Mouse (Mus musculus) kidney, embryonic 15.5 days (tissue): ENCODE measurements around the gene Slfn14. TPM values are rescaled to one million over a fixed set of nuclear protein-coding genes. Genes with fewer than 3 reads are reported as not detected.
"Not testable (repeated sequence)": the region's sequence is repeated elsewhere in the genome, so short reads cannot be mapped to it uniquely, and the experiment has no call there.

Experiments used
- ATAC-seq: fragments of 200-750 bp; cut with Nextera tagmentation; replicated peaks from 2 replicates; pipeline ENCODE4 v1.8.0; 2017; ENCODE audit warnings: moderate TSS enrichment; ENCODE audit not compliant: low FRiP score
- H3K27ac ChIP-seq: fragments of 300-500 bp; sonication (generic); 2 replicates; pipeline ENCODE4 v1.5.1; 2015; ENCODE audit warnings: mild to moderate bottlenecking, inconsistent platforms
- H3K27me3 ChIP-seq: fragments of 300-500 bp; sonication (generic); 2 replicates; pipeline ENCODE4 v1.6.1; 2015; ENCODE audit warnings: inconsistent platforms
- H3K36me3 ChIP-seq: fragments of 300-500 bp; sonication (generic); 2 replicates; pipeline ENCODE4 v1.6.1; 2015; ENCODE audit warnings: inconsistent platforms
- H3K4me1 ChIP-seq: fragments of 300-500 bp; sonication (generic); 2 replicates; pipeline ENCODE4 v1.6.1; 2015; ENCODE audit warnings: inconsistent platforms
- H3K4me2 ChIP-seq: fragments of 300-500 bp; sonication (generic); 2 replicates; pipeline ENCODE4 v1.6.1; 2015; ENCODE audit warnings: moderate library complexity, mild to moderate bottlenecking, inconsistent platforms
- H3K4me3 ChIP-seq: fragments of 300-500 bp; sonication (generic); replicated peaks from 2 replicates; pipeline ENCODE4 v1.5.1; 2015; ENCODE audit warnings: mild to moderate bottlenecking, inconsistent platforms
- H3K9ac ChIP-seq: fragments of 300-500 bp; sonication (generic); 2 replicates; pipeline ENCODE4 v1.6.1; 2015; ENCODE audit warnings: mild to moderate bottlenecking, inconsistent platforms
- H3K9me3 ChIP-seq: fragments of 300-500 bp; sonication (generic); replicated peaks from 2 replicates; pipeline ENCODE4 v1.6.1; 2016; ENCODE audit warnings: inconsistent platforms
- WGBS: fragments of 180-500 bp; shearing (Covaris S2); methylation state at CpG from one replicate; pipeline ENCODE4 v1.1.7; 2015; ENCODE audit warnings: mixed read lengths; 5-methylcytosine and 5-hydroxymethylcytosine counted together
- polyA plus RNA-seq: library from polyadenylated mRNA; unstranded; fragments of >200 nt; fragmentation: Nextera tagmentation; extraction: Ambion mirVana; gene quantifications from 2 replicates; pipeline ENCODE4 v1.2.1, GENCODE M21; 2015

Slfn14 gene
- polyA plus RNA-seq, 1 experiment from 2014 or later, result 0.66 TPM

DNA sequence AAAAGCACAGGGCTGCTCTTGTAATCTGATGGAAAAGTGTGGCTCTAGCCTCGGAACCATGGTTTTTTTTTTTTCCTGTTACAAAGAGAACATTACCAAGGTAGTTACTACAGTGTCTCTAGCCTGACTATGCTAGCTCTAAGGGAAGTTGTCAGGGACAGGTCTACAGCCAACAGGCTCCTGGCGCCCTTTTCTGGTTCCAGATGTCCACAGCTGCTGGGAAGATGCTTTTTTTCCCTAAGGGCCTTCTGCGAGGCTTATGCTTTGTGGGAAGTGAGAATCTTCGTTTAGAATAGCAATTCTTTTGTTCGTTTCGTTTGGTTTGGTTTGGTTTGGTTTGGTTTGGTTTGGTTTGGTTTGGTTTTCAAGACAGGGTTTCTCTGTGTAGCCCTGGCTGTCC lies 6.8 kb downstream of the Slfn14 start:
- no peak for ATAC-seq
- WGBS, result 82% methylated on average over 6 of the region's 6 CpGs
- H3K36me3 ChIP-seq, result no peaks in the 10 kb centered on the region

DNA sequence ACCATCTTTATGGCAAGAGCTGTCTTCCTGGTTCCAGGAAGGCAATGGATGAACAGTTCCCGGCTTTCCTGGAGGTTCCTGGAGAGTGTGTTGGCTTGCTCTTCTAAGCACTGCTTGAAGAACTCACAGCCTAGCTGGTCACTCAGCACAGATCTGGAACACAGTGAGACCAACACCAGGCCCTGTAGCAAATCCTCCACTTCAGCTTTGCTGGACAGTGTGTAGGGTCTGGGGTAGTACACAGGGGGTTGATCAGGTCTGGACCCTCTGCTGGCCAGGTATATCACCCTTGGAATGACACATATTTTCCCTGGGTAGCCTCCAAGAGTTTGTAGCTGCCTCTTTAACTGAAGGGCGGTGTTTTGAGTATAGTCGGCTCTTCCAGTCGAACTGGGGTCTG lies 7.5 kb downstream of the Slfn14 start:
- Histone ChIP-seq H3K9ac (no peak overlapping the region), H3K4me3 (no peak overlapping the region), H3K9me3 (no peaks in the 10 kb centered on the region), H3K4me2 (no peak overlapping the region), H3K4me1 (no peaks in the 10 kb centered on the region), H3K36me3 (no peaks in the 10 kb centered on the region), H3K27ac (no peak overlapping the region), H3K27me3 (0 out of 2 replicates have a peak, but pooled peaks cover 12% of the 10 kb centered on the region)
- WGBS, result 88% methylated on average over 4 of the region's 4 CpGs
- ATAC-seq, result no peak

More for the DNA sequence above, 6.8 kb downstream of the Slfn14 start:
- Histone ChIP-seq H3K9me3 (no peaks in the 10 kb centered on the region), H3K27ac (no peak overlapping the region), H3K4me2 (no peak overlapping the region), H3K4me1 (no peaks in the 10 kb centered on the region), H3K4me3 (no peak overlapping the region), H3K27me3 (0 out of 2 replicates have a peak, but pooled peaks cover 12% of the 10 kb centered on the region), H3K9ac (no peak overlapping the region)

DNA sequence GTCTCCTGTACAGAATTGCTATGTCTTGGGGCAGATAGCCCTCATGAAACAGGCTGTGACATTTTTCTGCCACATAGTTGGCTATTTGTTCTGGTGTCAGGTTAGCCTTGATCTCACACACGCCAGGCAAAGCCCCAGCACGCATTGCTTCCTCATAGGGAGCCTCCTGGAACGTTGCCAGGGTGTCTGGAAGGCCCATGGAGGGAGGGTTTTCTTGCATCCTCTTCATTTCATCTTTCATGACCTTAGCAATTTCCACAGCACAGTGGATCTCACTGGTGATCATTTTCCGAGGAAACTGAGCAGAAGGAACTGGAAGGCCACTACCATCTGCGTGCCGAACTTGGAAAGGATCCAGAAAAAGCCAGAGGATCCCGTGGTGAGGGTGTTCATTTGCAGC lies 10.3 kb downstream of the Slfn14 start:
- no peaks in the 10 kb centered on the region for H3K9me3 ChIP-seq
- no peak overlapping the region for H3K27ac ChIP-seq
- no peaks in the 10 kb centered on the region for H3K4me1 ChIP-seq
- no peak overlapping the region for H3K4me2 ChIP-seq
- WGBS, result 64% methylated on average over 7 of the region's 7 CpGs
- H3K27me3 ChIP-seq, result 0 out of 2 replicates have a peak, but pooled peaks cover 12% of the 10 kb centered on the region
- no peaks in the 10 kb centered on the region for H3K36me3 ChIP-seq
- ATAC-seq, result no peak
- no peak overlapping the region for H3K9ac ChIP-seq
- H3K4me3 ChIP-seq, result no peak overlapping the region

DNA sequence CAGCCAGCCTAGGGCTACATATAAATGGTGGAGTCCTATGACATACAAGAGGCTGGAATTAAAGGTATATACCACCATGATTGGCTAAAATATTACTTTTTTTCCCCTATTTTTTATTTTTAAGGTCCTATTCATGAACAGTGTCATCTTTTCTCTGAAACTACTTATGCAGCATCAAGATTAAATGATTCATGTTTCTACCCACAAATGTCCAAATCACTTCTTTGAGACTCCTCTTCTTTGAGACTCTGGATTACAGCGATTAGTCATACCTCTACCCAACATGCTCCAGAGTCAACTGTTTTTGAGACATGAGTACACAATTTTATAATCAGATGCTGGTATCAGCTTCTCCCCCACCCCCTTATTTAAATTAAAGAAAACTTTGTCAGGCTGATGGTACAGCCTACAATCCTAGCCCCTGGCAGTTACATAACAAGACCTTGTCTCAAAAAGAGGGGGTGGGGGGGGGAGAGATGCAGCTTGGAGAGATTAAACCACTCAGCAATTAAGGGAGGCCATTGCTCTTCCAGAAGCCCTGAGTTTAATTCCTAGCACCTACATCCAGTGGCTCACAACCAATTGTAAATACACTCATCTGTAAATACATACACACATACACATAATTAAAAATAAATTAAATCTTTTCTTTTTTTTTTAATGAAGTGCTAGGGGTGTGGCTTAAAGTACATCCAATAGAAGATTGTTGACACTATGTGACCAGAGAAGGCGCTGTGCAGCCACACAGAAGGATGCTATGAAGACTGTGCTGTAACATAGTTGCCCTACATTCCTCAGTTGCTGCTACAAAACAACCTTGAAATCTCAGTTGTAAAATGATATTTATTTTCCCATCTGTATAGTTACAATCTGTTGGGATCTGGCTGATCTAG lies 14.3 kb downstream of the Slfn14 start:
- Histone ChIP-seq H3K27ac (0 out of 2 replicates have a peak overlapping the region, but pooled peaks have one; percentile 66), H3K4me3 (no peak overlapping the region), H3K4me1 (0 out of 2 replicates have a peak, but pooled peaks cover 5% of the 10 kb centered on the region), H3K27me3 (0 out of 2 replicates have a peak, but pooled peaks cover 15% of the 10 kb centered on the region), H3K36me3 (no peaks in the 10 kb centered on the region), H3K9me3 (no peaks in the 10 kb centered on the region), H3K9ac (no peak overlapping the region), H3K4me2 (peak overlapping the region; percentile 75)
- ATAC-seq, result peak; percentile 2; the same call in 1 of the 2 replicates
- WGBS, result 18% methylated on average over 2 of the region's 2 CpGs

DNA sequence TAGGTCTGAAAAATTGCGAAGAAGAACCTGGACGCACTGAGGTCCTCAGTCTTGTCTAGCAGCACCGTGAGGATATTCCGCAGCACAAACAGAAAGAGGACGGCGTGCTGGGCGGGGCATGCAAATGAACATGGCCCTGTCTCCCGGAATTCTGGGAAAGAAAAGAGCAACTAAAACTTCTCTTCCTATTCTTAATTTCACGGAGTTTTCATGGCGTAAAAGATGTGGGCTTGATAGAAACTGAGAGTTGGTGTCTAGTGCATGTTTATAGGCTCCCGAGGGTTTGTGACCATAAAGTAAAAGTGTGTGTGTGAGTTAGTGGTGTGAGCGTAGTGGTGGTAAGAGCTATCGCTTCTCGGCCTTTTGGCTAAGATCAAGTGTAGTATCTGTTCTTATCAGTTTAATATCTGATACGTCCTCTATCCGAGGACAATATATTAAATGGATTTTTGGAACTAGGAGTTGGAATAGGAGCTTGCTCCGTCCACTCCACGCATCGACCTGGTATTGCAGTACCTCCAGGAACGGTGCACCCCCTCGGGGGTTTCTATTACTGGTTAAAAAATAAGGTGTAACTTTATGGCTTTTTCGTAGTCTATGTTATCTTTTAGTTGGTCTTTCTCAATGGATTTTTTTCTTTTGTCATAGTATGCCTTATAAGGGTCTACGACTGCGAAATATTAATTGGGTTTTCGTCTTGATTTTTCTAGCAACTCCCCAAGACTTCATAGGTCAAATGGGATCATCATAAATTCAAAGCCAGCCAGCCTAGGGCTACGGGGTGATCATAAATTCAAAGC lies 15.2 kb downstream of the Slfn14 start:
- H3K36me3 ChIP-seq, result no peaks in the 10 kb centered on the region
- WGBS, result under 1% methylated on average over 26 of the region's 26 CpGs

DNA sequence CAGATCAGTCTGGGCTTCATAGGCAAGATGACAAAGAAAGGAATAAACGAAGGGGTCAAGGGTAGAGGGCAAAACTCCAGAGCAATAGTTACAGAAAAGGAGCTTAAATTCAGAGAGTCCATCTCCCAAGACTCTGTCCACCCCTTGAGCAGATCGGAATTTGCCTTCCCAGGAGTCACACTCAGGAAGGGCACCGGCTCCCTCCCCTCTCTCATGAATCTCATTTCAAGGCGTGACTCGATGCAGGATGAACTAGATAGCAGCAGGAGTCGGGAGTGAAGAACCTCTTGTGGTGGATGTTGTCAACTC lies 15.7 kb downstream of the Slfn14 start:
- peak overlapping the region; percentile 75 for H3K4me2 ChIP-seq
- H3K27ac ChIP-seq, result 0 out of 2 replicates have a peak overlapping the region, but pooled peaks have one; percentile 87
- WGBS, result 0% methylated on average over 6 of the region's 6 CpGs
- peak; percentile 67 for ATAC-seq
- no peaks in the 10 kb centered on the region for H3K9me3 ChIP-seq
- H3K9ac ChIP-seq, result peak overlapping the region; percentile 54
- H3K4me1 ChIP-seq, result 0 out of 2 replicates have a peak, but pooled peaks cover 5% of the 10 kb centered on the region
- H3K36me3 ChIP-seq, result no peaks in the 10 kb centered on the region
- 0 out of 2 replicates have a peak, but pooled peaks cover 7% of the 10 kb centered on the region for H3K27me3 ChIP-seq
- H3K4me3 ChIP-seq, result peak overlapping the region; percentile 65

More for the DNA sequence above, 15.2 kb downstream of the Slfn14 start:
- Histone ChIP-seq H3K9me3 (no peaks in the 10 kb centered on the region), H3K4me1 (0 out of 2 replicates have a peak, but pooled peaks cover 5% of the 10 kb centered on the region), H3K4me2 (peak overlapping the region; percentile 75), H3K27ac (peak overlapping the region; percentile 87), H3K9ac (peak overlapping the region; percentile 54), H3K4me3 (peak overlapping the region; percentile 65), H3K27me3 (0 out of 2 replicates have a peak, but pooled peaks cover 13% of the 10 kb centered on the region)
- ATAC-seq, result peak; percentile 86

DNA sequence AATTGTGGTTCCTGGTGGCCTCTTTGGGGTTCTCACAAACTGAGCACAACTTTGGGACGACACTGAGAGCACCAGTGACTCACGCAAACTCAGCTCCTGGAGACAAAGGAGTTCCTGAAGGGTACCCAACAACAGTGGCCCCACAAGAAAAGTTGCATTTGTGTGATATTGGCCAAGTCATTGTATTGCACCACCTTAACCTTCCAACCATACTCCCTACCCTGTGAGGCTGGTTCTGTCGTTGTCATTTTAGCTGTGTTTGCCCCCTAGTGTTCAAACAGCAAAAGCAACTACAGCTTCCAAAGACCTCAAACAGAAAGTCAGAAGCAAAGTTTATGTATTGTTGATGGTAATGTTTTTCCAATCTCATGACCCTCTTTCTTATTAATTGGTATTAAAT lies 23.4 kb downstream of the Slfn14 start:
- no peaks in the 10 kb centered on the region for H3K36me3 ChIP-seq
- 61% methylated on average over 3 of the region's 3 CpGs for WGBS
- H3K4me2 ChIP-seq, result no peak overlapping the region
- peaks cover 3% of the 10 kb centered on the region; the same call in 1 of the 2 replicates for H3K27me3 ChIP-seq
- H3K27ac ChIP-seq, result no peak overlapping the region
- no peak for ATAC-seq
- no peak overlapping the region for H3K9ac ChIP-seq
- no peak overlapping the region for H3K4me3 ChIP-seq
- no peaks in the 10 kb centered on the region for H3K9me3 ChIP-seq
- H3K4me1 ChIP-seq, result no peaks in the 10 kb centered on the region

DNA sequence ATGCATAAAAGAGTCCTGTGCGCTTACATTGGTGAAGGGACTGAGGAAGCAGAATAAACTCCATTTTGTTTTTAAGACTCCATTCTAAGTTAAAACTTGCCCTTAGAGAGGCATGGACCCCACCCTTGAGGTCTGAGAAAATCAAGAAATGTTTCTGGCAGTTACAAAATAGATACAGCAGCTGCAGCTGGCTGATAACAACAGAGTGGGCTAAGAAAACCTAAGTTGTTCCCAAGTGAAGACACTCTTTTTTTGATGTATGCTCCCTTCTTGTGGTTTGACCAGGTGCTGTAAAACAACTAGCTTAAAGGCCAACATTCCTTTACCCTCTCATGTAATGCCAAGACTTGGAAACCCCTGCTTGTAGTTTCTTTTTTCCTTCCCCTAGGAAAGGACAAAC lies 23.9 kb downstream of the Slfn14 start:
- Histone ChIP-seq H3K9ac (no peak overlapping the region), H3K4me1 (no peaks in the 10 kb centered on the region), H3K9me3 (no peaks in the 10 kb centered on the region), H3K27ac (no peak overlapping the region), H3K4me2 (no peak overlapping the region), H3K27me3 (peaks cover 3% of the 10 kb centered on the region; the same call in 1 of the 2 replicates), H3K4me3 (no peak overlapping the region), H3K36me3 (no peaks in the 10 kb centered on the region)
- no peak for ATAC-seq
- 93% methylated on average over 1 of the region's 1 CpGs for WGBS

DNA sequence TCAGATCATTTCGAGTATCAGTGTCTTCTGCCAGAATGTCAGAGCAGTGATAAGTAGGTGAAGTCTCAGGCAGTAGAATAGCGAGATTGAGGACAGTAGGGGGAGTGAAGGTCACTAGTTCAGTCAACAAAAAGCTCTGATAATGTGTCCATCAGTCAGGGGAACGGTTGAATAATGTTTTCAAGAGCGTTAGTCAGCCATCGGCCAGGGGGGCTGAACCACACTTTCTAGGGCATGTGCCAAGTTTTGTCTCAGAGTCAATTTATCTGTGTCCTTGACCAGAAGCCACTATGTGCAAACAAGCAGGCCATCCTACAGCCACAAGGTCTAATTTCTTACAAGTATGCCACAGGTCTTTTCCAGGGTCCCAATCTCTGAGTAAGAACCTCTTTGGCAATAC lies 29.3 kb downstream of the Slfn14 start:
- ATAC-seq, H3K4me1 ChIP-seq, H3K36me3 ChIP-seq, H3K9ac ChIP-seq, H3K4me2 ChIP-seq, H3K9me3 ChIP-seq, H3K27ac ChIP-seq, H3K27me3 ChIP-seq, H3K4me3 ChIP-seq: not testable (repeated sequence)
- 58% methylated on average over 5 of the region's 5 CpGs for WGBS

DNA sequence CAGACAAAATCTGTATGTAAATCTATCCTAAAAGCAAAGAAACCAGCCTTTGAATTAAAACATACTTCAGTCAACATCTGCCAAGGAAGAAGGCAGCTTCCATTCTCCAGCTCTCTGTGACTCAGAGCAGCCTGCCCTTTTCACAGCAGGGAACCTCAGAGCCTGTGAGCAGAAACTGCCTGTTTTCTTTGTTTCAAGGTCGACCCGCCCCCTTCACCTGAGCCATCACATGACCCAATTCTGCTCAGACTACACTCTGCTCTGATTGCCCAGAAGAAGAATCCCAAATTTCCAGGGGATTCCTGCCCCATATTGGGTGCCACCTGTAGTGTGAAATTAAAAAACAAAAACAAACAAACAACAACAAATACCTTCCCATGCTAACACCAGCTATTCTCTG lies 46.7 kb downstream of the Slfn14 start:
- Histone ChIP-seq H3K27me3 (no peaks in the 10 kb centered on the region), H3K9me3 (no peaks in the 10 kb centered on the region), H3K4me3 (no peak overlapping the region), H3K27ac (no peak overlapping the region), H3K9ac (no peak overlapping the region), H3K36me3 (no peaks in the 10 kb centered on the region), H3K4me2 (no peak overlapping the region), H3K4me1 (no peaks in the 10 kb centered on the region)
- ATAC-seq, result no peak
- WGBS, result 25% methylated on average over 2 of the region's 2 CpGs

DNA sequence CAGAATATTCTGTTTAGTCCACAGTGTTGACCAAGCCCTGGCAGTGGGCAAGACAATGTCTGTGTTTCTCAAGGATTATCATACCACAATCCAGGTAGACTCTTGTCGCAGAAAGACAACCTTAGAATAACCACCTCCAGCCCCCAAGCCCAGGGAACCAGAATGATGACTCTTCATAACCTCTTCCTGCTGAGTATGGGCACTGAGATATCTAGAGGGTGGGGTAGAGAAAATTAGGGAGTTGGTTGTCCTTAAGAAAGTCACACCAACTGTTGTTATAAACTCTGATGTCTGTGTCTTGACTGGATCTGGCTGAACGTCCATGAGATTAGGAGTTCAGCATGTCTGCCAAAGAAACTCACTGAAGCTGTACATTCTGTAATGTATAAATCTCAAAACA lies 48.1 kb downstream of the Slfn14 start:
- H3K4me1 ChIP-seq, result no peaks in the 10 kb centered on the region
- no peak overlapping the region for H3K27ac ChIP-seq
- H3K4me3 ChIP-seq, result no peak overlapping the region
- ATAC-seq, result no peak
- H3K4me2 ChIP-seq, result no peak overlapping the region
- 84% methylated on average over 2 of the region's 2 CpGs for WGBS
- H3K36me3 ChIP-seq, result no peaks in the 10 kb centered on the region
- H3K9me3 ChIP-seq, result no peaks in the 10 kb centered on the region
- H3K9ac ChIP-seq, result no peak overlapping the region
- no peaks in the 10 kb centered on the region for H3K27me3 ChIP-seq

DNA sequence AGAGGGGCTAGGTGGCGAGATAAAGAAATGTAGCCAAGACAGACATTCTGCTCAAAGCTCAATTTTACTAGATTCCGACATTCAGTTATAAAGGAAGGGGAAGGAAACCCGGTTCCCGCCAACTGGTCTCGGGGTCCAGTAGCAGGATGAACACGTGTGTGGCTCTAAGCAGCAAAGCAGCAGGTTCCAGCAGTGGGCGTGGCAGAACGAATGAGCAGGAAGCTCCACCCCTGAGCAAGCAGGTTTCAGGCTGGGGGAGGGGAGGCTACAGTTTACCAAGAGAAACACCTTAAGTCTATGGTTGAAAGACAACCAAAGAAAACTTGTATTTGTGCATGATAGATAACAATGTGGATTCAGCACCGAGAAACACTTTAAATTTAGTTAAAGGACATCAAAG lies 49.1 kb downstream of the Slfn14 start:
- H3K9me3 ChIP-seq, H3K4me2 ChIP-seq, H3K9ac ChIP-seq, H3K27me3 ChIP-seq, H3K4me3 ChIP-seq, H3K4me1 ChIP-seq, ATAC-seq, H3K36me3 ChIP-seq, H3K27ac ChIP-seq: not testable (repeated sequence)
- WGBS, result 80% methylated on average over 9 of the region's 9 CpGs
